Mouse (Mus musculus) left cerebral cortex, adult 2 months (tissue): ENCODE measurements at regions not wholly inside any gene's neighbourhood (a gene's known extent, or its start where the extent isn't known, plus 50 kb on each side); places are given as distances from the start of the nearest gene placed in this dataset.

Experiments
- DNase-seq, 2 experiments: peaks; one replicate each; pipeline ENCODE4 v3.0.0; 2021 to 2022; ENCODE audit warnings: low spot score in 2 of 2, mixed read lengths in 1 of 2; ENCODE audit errors: extremely low spot score in 1 of 2
- H3K27ac ChIP-seq: fragments of 200-600 bp; 2 replicates; pipeline ENCODE4 v1.8.1; 2022
- H3K4me3 ChIP-seq: fragments of 200-600 bp; 2 replicates; pipeline ENCODE4 v1.8.1; 2022
- CTCF ChIP-seq: fragments of 200-600 bp; IDR thresholded peaks from 2 replicates; pipeline ENCODE4 v1.8.1; 2022; ENCODE audit warnings: antibody characterized with exemption, mild to moderate bottlenecking, moderate library complexity
- intact Hi-C: fragments of 180-260 bp; cut with DNase I; formaldehyde crosslinking; loops from one replicate; pipeline ENCODE4 v1.15.1; 2025

DNA sequence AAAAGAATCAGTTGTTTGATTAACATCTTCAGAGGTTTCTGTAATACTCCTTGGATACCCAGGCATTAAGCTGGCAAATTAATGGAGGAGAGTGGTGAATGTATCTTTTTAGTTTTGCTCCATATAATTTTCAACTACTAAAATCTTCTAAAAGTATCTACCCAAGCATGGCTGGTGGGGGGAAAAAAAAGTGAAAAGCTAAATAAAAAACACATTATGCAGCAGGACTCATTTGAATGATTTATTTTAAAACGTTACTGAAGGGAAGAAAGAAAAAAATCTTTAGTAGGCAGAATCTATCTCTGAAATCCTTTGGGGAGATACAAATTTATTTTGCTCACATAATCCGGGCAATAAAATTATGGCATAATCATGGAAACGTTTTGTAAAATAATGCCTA is 443.9 kb upstream of the Mon1b start:
- no peak for TF ChIP-seq CTCF
- H3K4me3 ChIP-seq = no peak overlapping the region
- no peak overlapping the region for H3K27ac ChIP-seq
- no peak for DNase-seq
- intact Hi-C loops = loop anchor here (5.0 kb wide), 1 partner anchor 61 kb away; no protein-coding TSS in a partner anchor
